Mouse (Mus musculus): ENCODE measurements around the gene Pygb. TPM values are rescaled to one million over a fixed set of nuclear protein-coding genes. Genes with fewer than 3 reads are reported as not detected.

Gene Pygb
- polyA plus RNA-seq, 1 experiment from 2014 or later, result 213 TPM

DNA sequence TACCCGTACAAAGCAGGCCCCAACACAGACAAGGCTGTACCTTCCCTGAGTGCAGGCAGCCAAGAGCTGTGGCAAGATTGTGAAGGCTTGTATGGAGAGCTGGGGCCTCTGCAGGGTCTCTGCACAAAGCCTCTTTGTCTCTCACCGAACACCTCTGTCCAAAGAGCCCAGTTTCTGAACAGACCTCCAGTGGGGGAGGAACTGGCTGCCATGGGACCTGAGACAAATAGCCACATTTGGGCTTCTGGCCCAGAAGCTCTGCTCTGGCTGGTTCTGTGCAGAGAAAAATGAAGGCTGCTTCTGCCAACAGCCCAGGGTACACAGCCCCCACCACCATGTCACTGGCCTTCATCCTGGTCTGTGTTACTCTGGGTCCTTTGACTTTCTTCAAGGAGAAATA lies 20.9 kb upstream of the Pygb start:
- WGBS, result 55% methylated on average over 2 of the region's 2 CpGs
- ATAC-seq (ENCODE audit: insufficient number of reproducible peaks, low FRiP score), result no peak
- Histone ChIP-seq H3K9me3 (replicated peaks) (0 out of 2 replicates have a peak, but pooled peaks cover under 1% of the 10 kb centered on the region), H3K9ac (no peak overlapping the region), H3K4me2 (no peak overlapping the region), H3K27ac (ENCODE audit: poor library complexity, severe bottlenecking) (peak overlapping the region; percentile 42), H3K4me3 (no peak overlapping the region), H3K27me3 (replicated peaks) (no peaks in the 10 kb centered on the region), H3K36me3 (peaks cover 24% of the 10 kb centered on the region), H3K4me1 (replicated peaks) (peaks cover 59% of the 10 kb centered on the region)

DNA sequence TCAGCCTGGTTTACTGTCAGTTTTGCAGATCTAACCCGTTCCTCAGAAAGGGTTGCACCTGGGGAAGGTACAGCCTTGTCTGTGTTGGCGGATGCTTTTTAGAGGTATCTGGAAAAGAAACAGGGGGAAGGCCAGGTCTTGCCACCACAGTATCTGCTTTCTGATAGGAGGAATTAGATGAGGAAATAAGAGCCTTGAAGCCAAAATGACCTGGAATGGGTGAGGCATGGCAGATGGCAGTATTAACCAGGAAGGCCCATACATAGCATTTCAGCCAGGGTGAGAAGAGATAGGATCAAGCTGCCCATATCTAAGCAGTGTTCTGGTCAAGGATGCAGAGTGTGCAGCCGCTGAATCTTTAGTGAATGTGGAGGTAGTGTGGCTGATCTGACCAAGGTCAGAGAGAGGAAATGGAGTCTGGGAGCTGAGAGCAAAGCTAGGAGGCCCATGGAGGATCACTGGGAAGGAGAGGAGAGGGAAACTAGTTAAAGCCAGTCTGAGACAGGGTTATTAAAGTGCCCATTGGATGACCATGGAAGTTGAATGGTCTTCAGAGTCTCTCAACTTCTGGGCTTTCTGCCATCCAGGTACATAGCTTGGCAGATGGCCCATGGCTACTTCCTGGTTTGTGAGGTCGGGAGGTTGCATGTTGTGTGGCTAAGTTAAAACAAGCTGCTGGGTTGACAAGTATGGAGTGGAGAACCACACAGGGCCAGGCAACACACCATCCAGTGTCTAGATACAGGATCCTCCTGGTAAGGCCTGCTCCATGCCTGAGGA lies 20.3 kb upstream of the Pygb start:
- Histone ChIP-seq H3K9ac (no peak overlapping the region), H3K36me3 (peaks cover 18% of the 10 kb centered on the region), H3K27me3 (replicated peaks) (no peaks in the 10 kb centered on the region), H3K9me3 (replicated peaks) (no peaks in the 10 kb centered on the region), H3K4me3 (no peak overlapping the region), H3K27ac (ENCODE audit: poor library complexity, severe bottlenecking) (peak overlapping the region; percentile 53), H3K4me2 (no peak overlapping the region), H3K4me1 (replicated peaks) (peaks cover 65% of the 10 kb centered on the region)
- 73% methylated on average over 4 of the region's 4 CpGs for WGBS
- no peak for ATAC-seq (ENCODE audit: insufficient number of reproducible peaks, low FRiP score)

DNA sequence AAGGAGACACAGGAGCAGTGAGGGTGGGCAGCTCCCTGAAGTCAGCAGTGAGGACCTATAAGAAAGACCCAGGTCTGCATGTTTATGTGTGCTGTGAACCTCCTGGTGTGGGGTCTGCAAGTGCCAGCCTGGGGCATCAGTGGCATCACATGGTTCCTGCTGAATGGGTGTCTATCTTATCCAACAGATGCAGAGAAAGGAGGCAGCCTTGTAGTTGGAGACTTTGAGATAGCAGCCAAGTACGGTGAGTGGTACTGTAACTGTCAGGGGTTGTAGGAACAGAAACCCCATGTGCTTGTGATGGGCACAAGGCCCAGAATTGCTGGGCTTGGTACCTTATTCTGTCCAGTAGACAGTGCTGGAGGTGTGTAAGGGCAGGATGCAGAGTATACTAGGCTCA lies 17.9 kb upstream of the Pygb start:
- H3K27me3 ChIP-seq (replicated peaks), result no peaks in the 10 kb centered on the region
- peak overlapping the region; percentile 55 for H3K27ac ChIP-seq (ENCODE audit: poor library complexity, severe bottlenecking)
- H3K36me3 ChIP-seq, result peaks cover 3% of the 10 kb centered on the region; the same call in 1 of the 2 replicates
- no peaks in the 10 kb centered on the region for H3K9me3 ChIP-seq (replicated peaks)
- ATAC-seq (ENCODE audit: insufficient number of reproducible peaks, low FRiP score), result no peak
- WGBS, result 47% methylated on average over 1 of the region's 1 CpGs
- no peak overlapping the region for H3K4me2 ChIP-seq
- H3K4me1 ChIP-seq (replicated peaks), result peaks cover 83% of the 10 kb centered on the region
- H3K4me3 ChIP-seq, result no peak overlapping the region
- no peak overlapping the region for H3K9ac ChIP-seq

DNA sequence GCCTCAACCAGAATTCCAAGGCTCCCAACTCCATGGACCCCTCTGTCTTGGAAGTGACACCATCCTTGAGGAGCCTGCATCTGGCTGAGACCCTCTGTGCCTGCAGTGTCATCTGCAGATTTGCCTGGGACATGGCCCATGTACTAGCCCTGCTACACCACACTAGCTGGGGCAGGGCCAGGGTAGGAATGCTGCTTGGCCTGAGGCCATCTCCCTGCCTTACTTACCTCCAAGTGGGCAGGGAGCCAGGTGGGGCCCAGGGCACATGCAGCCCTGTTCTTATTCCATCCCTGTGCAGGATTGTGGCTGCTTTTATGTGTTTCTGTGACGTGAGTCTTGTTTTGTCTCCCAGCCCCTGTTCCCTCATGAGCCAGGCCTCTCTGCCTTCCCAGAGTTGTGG lies 15.8 kb upstream of the Pygb start:
- ATAC-seq (ENCODE audit: insufficient number of reproducible peaks, low FRiP score), result peak; percentile 77
- Histone ChIP-seq H3K9ac (peak overlapping the region; percentile 45), H3K4me1 (replicated peaks) (peaks cover 80% of the 10 kb centered on the region), H3K9me3 (replicated peaks) (no peaks in the 10 kb centered on the region), H3K36me3 (no peaks in the 10 kb centered on the region), H3K4me3 (no peak overlapping the region), H3K27ac (ENCODE audit: poor library complexity, severe bottlenecking) (peak overlapping the region; percentile 95), H3K4me2 (no peak overlapping the region), H3K27me3 (replicated peaks) (no peaks in the 10 kb centered on the region)
- WGBS, result 19% methylated on average over 1 of the region's 1 CpGs

DNA sequence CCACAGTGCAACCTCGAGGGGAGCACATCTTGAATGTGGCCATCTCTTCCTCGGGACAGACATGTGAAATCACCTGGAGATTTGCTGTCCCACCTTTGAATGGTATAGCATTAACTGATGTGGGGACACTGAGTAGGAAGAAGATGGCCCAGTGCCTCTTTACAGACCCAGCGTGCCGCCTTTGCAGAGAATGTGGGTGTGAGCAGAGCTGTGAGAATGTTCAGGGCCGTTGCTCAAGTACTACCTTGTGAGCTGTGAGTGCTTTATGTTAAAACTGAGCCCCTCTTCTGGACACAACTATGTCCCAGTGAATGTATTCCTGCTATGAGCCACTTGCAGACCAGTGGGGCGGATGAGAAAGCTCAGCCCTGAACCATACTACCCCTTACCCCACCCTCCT lies 15.4 kb upstream of the Pygb start:
- Histone ChIP-seq H3K9me3 (replicated peaks) (no peaks in the 10 kb centered on the region), H3K36me3 (no peaks in the 10 kb centered on the region), H3K4me1 (replicated peaks) (peaks cover 80% of the 10 kb centered on the region), H3K4me2 (no peak overlapping the region), H3K27me3 (replicated peaks) (no peaks in the 10 kb centered on the region), H3K27ac (ENCODE audit: poor library complexity, severe bottlenecking) (peak overlapping the region; percentile 95), H3K9ac (peak overlapping the region; percentile 20; the same call in 1 of the 2 replicates), H3K4me3 (no peak overlapping the region)
- 58% methylated on average over 6 of the region's 6 CpGs for WGBS
- ATAC-seq (ENCODE audit: insufficient number of reproducible peaks, low FRiP score), result no peak

DNA sequence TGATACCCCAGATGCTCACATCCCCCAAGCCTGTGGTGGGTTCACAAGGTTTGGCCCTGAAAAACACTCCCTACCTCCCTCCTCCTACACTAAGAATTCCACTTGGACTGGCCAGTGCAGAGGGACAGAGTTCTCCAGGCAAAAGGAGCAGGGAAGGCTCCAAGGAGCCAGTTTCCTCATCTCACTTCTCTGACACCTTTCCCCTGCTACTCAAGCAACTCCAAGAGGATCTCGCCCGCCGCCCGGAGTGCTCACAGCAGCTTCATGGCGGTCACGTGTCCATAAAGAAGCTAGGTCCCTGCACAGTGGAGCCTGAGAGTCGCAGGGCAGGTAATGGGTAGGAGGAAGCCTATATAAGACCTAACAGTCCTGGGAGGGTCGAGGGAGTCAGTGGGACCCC lies 14.5 kb upstream of the Pygb start:
- H3K27ac ChIP-seq (ENCODE audit: poor library complexity, severe bottlenecking), result peak overlapping the region; percentile 95
- no peak overlapping the region for H3K4me3 ChIP-seq
- no peaks in the 10 kb centered on the region for H3K36me3 ChIP-seq
- H3K4me2 ChIP-seq, result 0 out of 2 replicates have a peak overlapping the region, but pooled peaks have one; percentile 13
- H3K9ac ChIP-seq, result 0 out of 2 replicates have a peak overlapping the region, but pooled peaks have one; percentile 29
- H3K4me1 ChIP-seq (replicated peaks), result peaks cover 76% of the 10 kb centered on the region
- no peak for ATAC-seq (ENCODE audit: insufficient number of reproducible peaks, low FRiP score)
- WGBS, result 75% methylated on average over 8 of the region's 8 CpGs
- no peaks in the 10 kb centered on the region for H3K9me3 ChIP-seq (replicated peaks)
- H3K27me3 ChIP-seq (replicated peaks), result no peaks in the 10 kb centered on the region

DNA sequence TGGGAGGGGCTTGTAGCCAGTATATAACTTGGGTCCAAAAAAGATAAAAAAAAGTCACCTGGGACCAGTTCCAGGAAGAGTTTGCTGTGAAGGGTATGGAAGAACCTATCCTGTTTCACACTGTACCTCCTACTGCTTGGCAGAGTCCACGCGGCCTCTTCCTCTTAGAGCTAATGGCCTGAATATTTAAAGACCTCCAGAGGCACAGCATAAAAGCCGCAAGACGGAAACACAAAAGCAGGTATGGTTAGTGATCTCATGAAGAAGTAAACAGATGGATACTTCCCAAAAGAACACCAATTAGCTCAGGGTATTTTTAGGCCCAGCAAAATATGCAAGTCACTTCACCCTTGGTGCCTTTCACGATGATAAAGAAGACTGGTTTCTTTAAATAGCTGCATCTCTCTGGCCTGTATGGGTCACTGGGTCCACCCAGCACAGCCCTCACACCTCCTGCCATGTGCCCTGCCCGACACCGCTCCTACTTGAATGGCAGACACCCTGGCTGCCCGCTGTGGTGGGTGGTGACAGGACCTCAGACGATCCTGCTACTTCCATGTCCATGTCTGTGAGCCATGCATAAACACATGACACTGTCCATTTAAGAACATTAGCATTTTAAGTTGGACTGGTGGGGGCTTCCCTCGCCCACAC lies 13.9 kb upstream of the Pygb start:
- H3K9me3 ChIP-seq (replicated peaks), result no peaks in the 10 kb centered on the region
- H3K4me2 ChIP-seq, result 0 out of 2 replicates have a peak overlapping the region, but pooled peaks have one; percentile 13
- peaks cover 72% of the 10 kb centered on the region for H3K4me1 ChIP-seq (replicated peaks)
- H3K9ac ChIP-seq, result 0 out of 2 replicates have a peak overlapping the region, but pooled peaks have one; percentile 29
- H3K36me3 ChIP-seq, result no peaks in the 10 kb centered on the region
- no peak overlapping the region for H3K4me3 ChIP-seq
- peak overlapping the region; percentile 95 for H3K27ac ChIP-seq (ENCODE audit: poor library complexity, severe bottlenecking)
- 48% methylated on average over 10 of the region's 10 CpGs for WGBS
- peak; percentile 79 for ATAC-seq (ENCODE audit: insufficient number of reproducible peaks, low FRiP score)
- no peaks in the 10 kb centered on the region for H3K27me3 ChIP-seq (replicated peaks)

DNA sequence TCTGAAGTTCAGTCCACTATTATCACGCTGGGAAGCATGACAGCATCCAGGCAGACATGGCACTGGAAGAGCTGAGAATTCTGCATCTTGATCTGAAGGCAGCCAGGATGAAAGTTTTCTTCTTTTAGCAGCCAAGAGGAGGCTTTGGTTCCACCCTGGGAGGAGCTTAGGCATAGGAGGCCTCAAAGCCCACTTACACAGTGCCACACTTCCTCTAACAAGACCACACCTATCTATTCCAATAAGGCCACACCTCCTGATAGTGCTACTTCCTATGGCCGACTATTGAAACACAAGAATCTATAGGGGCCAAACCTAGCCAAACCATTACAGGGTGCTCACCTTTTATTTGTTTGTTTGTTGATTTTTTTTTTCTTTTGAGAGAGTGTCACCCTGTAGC lies 3.7 kb upstream of the Pygb start:
- Histone ChIP-seq H3K36me3 (no peaks in the 10 kb centered on the region), H3K4me1 (replicated peaks) (peaks cover 24% of the 10 kb centered on the region), H3K27ac (ENCODE audit: poor library complexity, severe bottlenecking) (no peak overlapping the region), H3K4me2 (no peak overlapping the region), H3K9me3 (replicated peaks) (no peaks in the 10 kb centered on the region), H3K4me3 (no peak overlapping the region), H3K27me3 (replicated peaks) (no peaks in the 10 kb centered on the region), H3K9ac (no peak overlapping the region)
- WGBS, result 68% methylated on average over 2 of the region's 2 CpGs
- no peak for ATAC-seq (ENCODE audit: insufficient number of reproducible peaks, low FRiP score)

DNA sequence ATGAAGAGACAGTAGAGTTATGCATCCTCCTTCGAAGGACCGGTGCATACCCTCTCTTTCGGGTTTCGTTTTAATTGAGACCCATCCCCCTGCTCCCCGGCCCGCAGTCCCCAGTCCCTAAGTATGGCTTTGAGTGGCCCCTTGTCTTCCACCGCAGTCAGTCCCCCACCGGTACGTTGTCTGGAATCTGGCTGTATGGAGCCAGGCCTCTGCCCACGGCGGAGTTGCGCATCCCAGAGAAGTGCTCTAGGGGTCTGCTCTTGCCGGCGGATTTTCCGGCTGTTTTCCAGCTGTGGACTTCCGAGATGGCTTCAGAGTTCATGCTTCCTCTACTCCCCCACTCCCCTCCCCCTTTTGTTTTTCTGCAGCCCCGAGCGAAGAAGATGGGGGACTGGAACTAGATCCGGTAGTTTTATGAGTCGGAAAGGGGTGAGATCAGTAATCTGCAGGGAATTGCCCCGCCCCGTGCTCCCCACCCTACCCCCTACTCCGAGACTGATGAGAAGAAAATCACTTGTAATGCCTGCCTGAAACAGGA lies 768 bp downstream of the Pygb start:
- Histone ChIP-seq H3K27ac (ENCODE audit: poor library complexity, severe bottlenecking) (peak overlapping the region; percentile 88), H3K4me2 (peak overlapping the region; percentile 84), H3K9me3 (replicated peaks) (no peaks in the 10 kb centered on the region), H3K4me3 (peak overlapping the region; percentile 86), H3K27me3 (replicated peaks) (no peaks in the 10 kb centered on the region), H3K4me1 (replicated peaks) (peaks cover 25% of the 10 kb centered on the region), H3K36me3 (peaks cover 19% of the 10 kb centered on the region), H3K9ac (peak overlapping the region; percentile 92)
- WGBS, result under 1% methylated on average over 23 of the region's 23 CpGs
- peak; percentile 27 for ATAC-seq (ENCODE audit: insufficient number of reproducible peaks, low FRiP score)

DNA sequence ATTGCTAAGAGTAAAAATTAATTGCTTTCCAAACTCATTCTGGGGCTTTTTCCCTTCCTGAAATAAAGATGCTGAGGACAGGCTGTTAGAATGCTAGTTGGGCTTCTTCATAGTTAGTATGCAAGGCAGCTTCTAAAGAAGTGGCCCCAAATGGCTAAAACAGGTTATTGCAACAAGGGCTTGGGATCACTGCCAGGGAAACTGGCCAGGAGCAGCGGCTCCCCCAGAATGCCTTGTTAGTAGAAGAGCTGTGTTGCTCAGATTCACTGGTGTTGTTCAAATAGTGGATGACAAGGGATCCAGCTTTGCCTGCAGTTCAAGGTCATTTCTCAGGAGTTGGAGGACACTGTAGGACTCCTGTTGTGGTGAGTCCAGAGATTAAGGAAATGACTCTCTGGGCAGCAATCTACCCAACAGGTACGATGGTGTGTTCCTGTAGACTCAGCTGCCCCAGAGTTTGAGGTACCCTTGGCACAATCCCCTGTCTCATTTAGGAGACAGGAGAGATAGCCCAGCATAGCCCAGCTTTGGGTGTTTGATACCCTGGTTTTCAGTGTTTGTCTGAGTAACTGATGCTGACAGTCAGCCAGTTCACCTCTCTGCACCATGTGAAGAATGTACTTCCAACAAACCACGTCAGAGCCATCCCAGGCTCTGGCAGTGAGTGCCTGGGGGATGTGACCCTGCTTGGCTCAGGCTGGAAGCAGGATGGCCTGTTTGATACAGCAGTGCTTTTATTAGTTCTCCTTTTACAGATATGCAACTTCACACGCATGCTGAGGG lies 2.4 kb downstream of the Pygb start:
- peak overlapping the region; percentile 88 for H3K27ac ChIP-seq (ENCODE audit: poor library complexity, severe bottlenecking)
- ATAC-seq (ENCODE audit: insufficient number of reproducible peaks, low FRiP score), result no peak
- H3K9ac ChIP-seq, result peak overlapping the region; percentile 26

More for the DNA sequence above, 2.4 kb downstream of the Pygb start:
- Histone ChIP-seq H3K4me3 (peak overlapping the region; percentile 18), H3K27me3 (replicated peaks) (no peaks in the 10 kb centered on the region), H3K9me3 (replicated peaks) (no peaks in the 10 kb centered on the region), H3K4me1 (replicated peaks) (peaks cover 25% of the 10 kb centered on the region), H3K36me3 (peaks cover 34% of the 10 kb centered on the region), H3K4me2 (peak overlapping the region; percentile 84)
- 36% methylated on average over 4 of the region's 4 CpGs for WGBS

Data from heart, embryonic 12.5 days (tissue).